Mouse (Mus musculus) right cerebral cortex, postnatal 10 days (tissue): ENCODE results near the gene Fndc4.

Experiments
- DNase-seq, 2 experiments: peaks; one replicate each; pipeline ENCODE4 v3.0.0; 2021; ENCODE audit warnings: low spot score in 2 of 2

Fndc4 gene

DNA sequence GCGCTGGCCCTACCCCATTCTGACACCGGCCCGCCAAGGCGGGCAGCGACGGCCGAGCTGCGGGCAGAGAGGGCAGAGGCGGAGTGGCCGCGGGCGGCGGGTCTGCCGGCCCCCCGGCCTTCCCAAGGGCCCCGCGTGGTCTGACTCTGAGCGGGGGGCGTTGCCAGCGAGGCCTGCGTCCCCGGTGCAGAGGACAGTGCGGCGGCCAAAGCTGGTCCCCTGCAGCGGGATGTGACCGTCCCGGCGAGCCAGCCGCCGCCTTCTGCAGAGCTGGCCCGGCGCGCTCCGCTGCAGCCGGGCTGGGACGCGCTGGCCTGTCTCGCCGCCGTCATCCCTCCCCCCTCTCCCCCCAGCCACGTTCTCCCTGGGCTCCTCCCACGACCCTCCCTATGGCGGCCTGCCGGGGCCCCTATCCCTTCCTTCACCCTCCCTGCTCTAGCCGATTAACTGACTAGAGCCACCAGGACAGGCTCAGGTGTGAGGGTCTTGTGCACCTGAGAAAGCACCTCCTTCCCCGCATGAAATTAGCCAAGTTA lies at the start of gene Fndc4:
Gene Fndc4 (minus strand): TSS at position 475 of the 536 bp plus-strand sequence.
- peak; percentile 80 to 83 for DNase-seq

DNA sequence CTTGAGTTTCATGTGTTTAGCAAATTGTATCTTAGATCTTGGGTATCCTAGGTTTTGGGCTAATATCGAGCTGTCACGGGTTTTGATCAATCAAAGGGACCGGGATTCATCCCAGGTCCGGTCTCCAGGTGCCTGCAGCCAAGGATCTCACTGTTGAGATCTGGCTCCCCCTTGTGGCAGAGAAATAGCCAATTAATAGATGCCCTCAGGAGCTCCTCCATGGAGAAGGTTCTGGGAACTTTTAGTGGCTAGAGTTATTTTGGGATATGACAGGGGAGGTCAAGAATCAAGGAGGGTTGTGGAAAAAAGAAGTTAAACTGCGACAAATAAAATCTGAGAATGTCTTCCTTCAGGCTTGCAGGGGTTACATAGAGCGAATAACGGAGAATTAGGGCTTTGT lies 32.4 kb upstream of the Fndc4 start:
- peak; percentile 47 to 63 for DNase-seq

DNA sequence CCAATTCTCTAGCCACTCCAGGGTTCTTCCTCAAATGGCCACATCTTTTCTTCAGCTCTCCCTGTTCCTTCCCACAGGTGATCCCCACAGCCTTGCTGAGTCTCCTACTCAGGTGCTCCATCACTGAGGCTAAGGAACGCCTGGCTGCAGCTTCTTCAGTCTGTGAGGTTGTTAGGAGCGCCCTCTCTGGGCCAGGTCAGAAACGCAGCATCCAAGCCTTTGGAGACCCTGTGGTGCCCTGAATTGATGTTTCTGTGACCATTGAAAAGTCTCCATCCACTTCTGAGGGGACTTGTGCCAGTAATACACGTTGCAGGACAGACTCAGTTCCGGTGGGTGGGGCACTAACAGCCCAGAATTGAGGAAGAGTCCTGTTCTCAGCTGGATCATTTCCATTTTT lies 31.0 kb upstream of the Fndc4 start:
- DNase-seq, result no peak

DNA sequence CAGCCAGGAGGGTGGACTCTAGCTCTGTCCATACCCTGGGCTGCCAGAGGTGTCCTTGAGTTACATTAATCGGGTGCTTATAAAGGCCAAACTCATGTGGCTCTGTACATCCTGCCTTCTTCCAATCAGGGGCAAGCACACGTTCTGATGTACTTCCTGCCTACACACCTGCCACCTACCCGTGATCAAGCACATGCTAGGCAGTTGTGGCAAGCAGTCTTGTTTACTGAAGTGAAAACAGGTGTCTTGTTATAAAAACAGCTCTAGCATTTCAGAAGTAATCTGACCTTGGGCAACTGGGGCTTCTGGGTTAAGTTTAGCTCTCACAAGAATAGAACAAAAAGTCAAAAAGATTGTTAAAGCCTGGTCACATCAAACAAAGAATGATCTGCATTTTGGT lies 28.2 kb upstream of the Fndc4 start:
- DNase-seq, result no peak

DNA sequence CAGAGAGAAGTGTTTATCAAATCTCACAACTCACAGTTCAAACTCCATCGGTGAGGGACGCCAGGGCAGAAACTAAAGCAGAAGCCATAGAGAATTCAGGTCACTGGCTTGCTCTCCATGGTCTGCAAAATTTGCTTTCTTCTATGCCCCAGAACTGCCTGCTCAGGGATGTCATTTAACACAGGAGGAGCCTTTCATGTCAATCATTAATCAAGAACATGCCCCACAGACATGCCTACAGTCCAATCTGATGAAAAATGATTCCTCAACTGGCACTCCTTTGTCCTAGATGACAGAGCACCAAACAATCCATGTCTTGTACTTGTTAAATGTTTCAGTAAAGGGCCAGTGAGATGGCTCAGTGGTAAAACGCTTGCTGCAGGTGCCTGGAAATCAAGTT lies 26.9 kb upstream of the Fndc4 start:
- no peak for DNase-seq

DNA sequence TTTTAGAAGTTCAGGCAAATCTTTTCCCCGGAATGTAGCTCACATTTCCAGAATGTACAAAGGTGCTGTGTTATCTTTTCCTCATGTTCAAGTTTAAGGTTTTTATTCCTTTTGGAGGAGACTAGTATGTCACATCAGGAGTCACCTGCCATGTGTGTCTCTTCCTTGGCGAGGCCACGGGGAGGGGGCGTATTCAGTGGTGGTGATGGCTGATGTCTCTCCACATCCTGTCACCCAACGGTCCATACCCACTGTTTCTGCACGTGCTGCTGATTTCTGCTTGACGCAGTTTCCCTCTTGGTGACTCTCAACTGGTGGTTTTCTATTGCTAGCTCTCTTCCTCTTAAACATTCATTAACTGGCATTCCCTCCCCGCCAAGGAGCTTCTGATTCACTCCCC lies 16.9 kb upstream of the Fndc4 start:
- DNase-seq, result no peak

DNA sequence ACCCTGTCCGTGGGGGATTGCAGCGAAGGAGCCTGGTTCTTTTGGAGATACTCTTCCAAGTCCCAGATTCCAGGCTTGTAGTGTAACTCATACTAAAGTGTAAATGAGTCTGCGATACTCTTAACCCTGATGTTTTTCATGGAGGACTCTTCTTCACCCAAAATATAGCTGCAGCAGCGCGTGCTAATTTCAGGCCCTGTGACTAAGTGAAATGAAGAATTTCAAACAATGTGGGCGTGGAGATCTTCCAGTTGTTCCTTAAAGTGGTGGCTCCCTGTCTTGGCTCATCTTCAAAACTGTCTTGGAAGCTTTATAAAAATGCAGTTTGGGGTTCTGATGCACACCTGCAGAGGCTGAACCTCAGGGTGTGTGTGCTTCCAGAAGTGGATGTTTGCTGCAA lies 7.2 kb upstream of the Fndc4 start:
- no peak for DNase-seq

DNA sequence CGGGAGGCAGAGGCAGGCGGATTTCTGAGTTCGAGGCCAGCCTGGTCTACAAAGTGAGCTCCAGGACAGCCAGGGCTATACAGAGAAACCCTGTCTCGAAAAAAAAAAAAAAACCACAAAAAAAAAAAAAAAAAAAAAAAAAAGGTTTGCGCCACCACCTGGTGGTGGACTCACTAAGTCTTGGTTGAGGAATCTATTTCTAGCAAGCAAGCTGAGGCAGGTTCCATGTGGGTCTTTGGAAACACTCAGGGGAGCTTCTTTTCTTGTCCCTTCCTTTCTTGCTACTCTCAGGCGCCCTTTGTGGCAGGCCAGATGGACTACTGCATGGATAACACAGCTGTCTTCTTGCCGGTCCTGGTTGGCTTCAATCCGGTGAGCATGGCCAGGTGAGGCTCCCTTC lies 6.0 kb upstream of the Fndc4 start:
- no peak for DNase-seq

DNA sequence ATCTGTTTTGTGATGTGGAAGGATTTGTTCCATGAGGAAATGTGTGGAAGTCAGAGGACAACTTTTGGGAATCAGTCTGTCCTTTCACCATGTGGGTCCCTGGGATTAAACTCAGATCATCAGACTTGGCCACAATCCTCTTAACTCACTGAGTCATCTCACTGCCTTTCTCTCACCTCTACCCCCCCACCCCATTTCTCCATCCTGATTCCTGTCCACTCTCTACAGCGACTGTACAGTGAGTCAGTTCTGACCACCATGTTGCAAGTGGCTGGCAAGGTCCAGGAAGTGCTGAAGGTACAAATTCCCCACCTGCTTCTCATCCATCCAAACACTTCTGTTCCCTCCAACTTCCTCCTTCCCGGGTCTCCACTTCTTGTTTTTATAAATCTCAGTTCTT lies 2.6 kb upstream of the Fndc4 start:
- no peak for DNase-seq

DNA sequence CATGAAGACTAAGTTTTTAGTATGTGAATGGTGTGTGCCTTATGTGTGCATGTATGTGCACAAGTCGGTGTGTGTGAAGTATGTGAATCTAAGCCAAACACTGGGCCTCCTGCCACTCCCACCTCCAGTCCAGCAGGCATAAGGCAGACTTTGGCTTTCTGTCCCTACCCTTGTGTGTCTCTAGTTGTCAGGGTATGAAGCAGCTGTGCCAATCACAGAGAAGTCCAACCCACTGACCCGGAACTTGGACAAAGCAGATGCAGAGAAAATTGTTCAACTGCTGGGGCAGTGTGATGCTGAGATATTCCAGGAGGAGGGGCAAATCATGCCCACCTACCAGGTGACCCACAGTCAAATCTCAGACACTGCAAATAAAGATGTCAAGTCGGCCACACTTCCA lies 2.1 kb upstream of the Fndc4 start:
- DNase-seq, result no peak

DNA sequence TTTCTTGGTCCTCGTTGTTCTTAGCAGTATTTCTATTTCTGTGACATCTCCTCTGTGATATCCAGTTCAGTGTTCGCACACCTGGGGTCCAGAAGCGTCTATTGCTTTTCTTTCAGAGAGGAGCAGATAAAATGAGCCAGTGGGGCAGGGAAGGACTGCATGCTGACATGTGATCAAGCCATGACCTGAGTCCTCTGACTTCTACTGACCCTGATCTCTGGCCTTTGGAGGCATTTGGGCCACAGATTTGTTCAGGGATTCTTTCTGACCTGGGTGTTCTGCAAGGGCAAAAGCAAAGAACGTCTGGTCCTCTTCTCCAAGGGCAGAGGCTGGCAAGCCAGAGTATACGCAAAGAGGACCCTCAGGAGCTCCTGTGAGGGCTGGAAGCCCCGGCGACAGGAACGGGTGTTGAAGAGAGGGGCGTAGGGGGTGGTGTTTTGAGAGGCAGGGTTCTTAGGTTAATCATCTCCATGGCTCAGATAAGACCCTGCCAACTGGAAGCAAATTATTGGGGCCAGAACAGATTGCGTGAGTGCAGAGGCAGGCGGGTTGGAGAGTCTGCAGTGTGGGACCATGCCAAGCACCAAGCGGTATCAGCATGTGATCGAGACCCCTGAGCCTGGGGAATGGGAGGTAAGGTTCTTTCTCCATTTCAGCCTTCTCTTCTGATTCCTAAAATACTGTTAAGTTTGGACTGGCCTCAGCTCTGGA lies 1.3 kb upstream of the Fndc4 start, which contains the start of gene Gckr:
Gene Gckr (plus strand): TSS at position 397 of the 711 bp plus-strand sequence.
- DNase-seq, result no peak

DNA sequence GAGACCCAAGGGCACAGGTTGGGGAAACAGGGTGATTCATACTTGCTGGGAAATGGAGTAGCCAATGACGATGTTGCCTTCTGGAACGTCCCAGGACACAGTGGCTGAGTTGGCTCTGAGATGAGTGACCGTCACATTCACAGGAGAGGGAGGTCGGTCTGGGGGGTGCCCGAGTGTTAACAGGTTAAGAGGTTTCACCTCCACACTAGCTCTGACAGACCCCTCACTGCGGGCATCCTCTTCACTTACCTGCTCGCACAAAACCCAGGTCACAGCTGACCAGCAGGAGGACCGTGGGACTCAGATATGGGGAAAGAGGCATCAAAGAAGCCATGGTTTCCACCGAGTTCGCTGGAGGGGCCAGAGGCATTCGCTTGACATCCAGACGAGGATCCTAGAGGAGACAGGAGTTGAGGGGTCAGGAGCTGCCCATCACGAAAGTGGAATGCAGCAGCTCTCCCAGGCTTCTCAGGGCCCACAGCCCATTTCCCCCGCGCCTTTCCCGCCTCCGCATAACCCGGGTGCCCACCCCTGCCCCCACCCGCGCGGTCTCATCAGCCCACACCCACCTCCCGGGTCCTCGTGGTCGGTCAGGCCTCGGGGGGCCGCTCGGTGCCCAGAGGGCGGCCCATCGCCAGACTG lies 795 bp downstream of the Fndc4 start:
- no peak for DNase-seq

DNA sequence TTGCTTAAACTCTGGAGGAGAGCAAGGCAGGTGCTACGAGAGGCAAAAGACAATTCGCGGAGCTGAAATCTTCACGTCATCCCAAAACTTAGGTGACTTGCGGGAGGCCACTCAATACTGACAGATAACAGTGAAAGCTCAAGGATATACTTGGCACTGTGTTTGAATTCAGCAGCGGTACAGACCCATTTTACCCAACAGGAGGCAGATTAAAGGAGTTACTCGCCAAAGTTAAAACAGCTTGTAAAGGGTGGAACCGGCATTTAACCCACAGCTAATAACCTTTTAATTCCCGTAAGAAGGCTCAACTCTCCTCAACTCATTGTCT lies 4.6 kb downstream of the Fndc4 start:
- DNase-seq, result no peak

DNA sequence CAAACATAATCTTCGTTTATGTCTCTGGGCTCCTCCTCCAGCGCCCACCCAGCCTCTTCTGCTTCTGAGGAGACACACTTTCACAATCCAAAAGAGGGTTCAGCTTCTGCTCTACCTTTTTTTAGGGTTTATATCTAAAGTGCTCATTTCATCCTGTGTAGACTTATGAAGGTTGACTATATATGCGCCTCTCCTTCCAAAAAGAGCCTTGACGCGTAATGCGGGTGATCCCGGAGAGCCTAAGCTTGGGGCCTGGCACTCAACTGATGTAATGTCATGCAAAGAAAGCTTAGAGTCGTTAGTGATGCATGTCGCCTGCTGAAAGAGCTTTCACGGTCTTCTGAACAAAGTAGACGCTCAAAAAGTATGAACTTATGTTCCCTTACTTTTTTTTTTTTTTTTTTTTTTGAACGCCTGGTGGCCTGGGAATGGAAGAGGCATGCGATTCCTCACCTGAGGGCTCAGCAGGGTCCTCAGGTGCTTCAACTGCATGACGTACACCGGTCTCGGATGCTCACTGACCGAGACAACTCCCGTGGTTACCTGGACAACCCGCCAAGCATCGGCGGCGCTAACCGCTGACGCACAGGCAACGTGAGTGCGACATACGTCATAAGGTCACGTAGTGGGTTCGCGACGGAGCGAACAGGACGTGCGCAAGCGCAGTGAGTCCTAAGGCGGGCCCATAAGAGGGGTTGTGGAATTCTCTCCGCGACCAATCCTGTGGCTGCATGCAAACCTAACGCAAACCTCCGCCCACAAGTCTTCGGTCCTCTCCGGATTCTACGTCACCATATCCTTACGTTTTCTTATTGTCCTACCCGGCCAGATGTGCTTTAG lies 5.1 kb downstream of the Fndc4 start, which contains the start of gene Ift172:
Gene Ift172 (minus strand): TSS at position 596 of the 840 bp plus-strand sequence.
- peak; percentile 98 for DNase-seq

DNA sequence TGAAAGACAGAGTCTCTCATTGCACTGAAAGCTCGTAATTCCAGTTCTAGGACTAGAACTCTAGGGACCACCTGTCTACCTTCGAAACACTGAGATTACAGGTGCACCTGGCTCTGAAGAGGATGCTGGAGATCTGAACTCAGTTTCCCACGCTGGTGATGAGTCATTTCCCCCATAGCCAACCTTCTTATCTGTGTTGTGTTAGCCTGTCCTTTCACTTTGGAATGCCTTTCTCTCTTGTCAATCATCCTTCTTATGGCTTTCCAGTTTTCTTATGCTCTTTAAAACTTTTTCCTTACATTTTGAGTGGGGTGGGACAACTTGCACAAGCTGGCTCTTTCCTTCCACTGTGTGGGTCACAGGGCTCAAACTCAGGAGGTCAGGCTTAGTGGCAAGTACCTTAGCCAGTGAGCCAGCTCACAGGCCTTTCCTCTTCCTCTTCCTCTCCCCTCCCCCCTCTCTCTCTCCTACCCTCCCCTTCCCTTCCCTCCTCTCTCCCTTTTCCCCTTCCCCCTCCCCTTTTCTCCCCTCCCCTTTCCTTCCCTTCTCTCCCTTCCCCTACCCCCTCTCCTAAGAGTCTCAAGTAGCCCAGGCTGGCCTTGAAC lies 6.2 kb downstream of the Fndc4 start:
- DNase-seq, result no peak

DNA sequence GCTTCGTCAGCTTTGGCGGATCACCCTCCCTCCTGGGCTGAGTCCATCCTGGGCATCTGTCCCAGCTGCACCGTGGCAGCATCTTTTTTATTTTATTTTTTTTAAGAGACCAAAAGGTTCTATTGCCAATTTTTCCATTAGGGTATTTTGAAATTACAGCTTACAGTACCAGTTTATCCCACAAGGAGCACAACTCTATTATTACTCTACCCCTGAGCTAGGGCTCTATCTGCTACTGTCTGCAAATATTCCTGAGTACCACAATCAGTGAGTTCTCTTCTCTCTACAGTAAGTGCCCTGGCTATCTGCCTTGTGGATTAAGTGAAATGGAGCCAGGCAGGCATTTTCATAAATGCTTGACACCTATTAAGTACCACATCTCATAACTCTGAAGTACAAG lies 7.2 kb downstream of the Fndc4 start:
- DNase-seq, result no peak

DNA sequence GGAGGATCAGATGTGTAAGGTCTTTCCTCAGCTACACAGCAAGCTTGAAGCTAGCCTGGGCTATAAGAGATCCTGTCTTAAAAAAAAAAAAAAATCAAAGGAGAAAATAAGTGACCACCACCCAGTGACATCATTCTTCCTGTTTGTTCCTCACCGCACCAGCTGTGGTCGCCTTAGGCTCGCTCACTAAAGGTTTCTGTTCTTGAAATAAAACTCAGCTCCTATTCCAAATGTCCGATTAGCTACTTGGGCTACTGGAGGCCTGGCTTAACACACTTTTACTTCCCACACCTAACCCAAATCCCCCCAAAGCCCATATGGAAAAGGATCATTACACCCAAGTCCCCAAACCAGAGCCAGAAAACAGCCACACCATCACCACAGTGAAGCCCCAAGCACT lies 7.7 kb downstream of the Fndc4 start:
- DNase-seq, result no peak

DNA sequence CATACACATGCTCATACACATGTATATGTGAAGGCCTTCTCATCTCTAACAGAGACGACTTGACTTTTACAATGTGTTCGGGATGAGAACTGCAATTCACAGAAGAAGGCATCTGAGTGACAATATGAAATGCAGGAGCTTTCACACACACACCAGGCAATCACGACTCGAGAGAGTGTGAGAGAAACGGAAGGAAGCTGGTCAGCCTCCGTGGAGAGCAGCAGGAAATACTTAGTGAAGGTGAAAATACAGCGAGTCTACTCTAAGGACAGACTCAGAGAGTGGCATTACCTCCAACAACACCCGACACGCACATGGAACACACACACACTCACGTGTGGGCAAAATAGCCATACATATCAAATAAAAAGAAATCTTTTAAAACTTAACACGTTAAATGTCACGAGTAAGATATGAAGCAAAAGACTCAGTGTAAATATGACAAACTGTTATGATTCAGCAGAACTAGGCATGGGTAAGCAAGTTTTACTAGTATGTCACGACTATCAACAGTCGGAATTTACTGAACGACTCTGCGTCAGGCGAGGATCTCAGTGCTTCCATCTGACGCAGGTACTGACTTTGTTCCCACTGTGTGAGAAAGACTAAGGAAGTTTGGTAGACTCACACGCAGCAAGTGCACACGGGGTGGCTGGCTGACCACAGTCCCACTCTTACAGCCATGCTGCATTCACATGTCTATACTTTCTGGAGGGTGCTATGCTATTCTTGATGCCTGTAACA lies 16.5 kb downstream of the Fndc4 start:
- no peak for DNase-seq

DNA sequence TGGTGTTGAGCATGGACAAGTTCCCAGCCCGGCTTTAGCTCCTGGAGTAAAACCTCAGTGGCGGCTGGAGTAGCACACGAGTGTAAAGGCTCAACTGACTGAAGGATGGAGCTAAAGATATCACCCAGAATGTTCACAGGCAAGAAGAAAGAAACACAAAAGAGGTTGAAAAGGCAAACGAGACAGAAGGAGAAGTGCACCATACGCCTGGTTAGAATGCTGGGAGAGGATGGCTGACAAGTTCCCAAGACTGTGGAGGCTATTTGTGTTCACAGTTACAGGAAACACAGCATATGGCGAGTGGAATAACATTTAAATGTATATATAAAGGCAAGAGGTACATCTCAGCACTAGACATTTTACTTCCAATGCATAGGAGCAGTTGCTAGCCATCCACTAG lies 22.9 kb downstream of the Fndc4 start:
- DNase-seq, result no peak

DNA sequence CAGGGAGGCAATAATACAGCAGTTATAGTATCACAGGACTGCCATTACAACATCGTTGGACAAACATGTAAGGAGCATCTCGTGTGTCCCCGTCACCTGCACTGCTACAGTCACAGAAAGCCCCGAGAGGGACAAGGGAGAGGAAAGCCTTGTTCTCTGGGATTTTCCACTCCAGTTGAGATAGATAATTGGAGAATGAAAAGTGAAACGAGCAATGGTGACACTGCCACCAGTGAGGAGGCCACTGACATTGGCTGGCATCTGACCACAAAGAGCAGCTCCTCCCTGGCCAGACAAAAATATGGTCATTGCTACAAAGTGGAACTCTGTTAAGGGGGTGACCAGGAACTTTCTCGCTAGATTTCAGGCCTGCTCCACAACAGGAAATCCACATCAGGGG lies 28.2 kb downstream of the Fndc4 start:
- DNase-seq, result no peak

DNA sequence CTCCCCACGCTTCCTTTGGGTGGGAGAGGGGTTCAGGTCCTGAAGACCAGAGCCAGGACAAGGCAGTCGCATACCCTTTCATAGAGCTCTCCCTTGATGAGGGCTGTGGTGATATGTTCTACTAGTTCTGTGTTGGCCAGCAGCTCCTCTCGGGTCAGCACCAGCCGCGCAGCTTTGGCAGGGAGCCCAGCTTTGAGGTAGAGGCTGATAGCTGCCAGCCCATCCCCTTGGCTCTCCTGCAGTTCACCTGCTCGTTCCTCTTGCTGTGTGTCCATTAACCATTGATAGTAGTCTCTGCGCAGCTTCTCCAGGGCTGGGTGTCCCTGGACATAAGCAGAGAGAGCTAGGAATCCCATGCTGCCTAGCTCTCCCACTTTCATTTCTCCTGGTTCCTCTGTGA lies 29.8 kb downstream of the Fndc4 start:
- no peak for DNase-seq
